Mouse (Mus musculus) gastrocnemius, postnatal 25 days (tissue): Measurements from ENCODE around the gene Snrpd2. TPM values are rescaled to one million over a fixed set of nuclear protein-coding genes. Genes with fewer than 3 reads are reported as not detected.

ENCODE experiments used
- DNase-seq: peaks from one replicate; pipeline ENCODE4 v3.0.0; 2022
- long read RNA-seq, 2 experiments: library from polyadenylated mRNA; stranded (forward); transcript quantifications; one replicate each; pipeline ENCODE4 v2.0.0; 2021
- total RNA-seq, 2 experiments: library from RNA; stranded (reverse); gene quantifications; 1 replicate in 1 of 2; 2 replicates in 1 of 2; pipeline ENCODE4 v1.2.3; 2021

Snrpd2 gene
- 10 to 100 TPM; 48.2 to 50.0 TPM for total RNA-seq
- long read RNA-seq, experiment 1, transcript Snrpd2-201 (3 exons, 1,420 nt), result major isoform, 177 of 178 reads
- long read RNA-seq, experiment 1, partial matches to known transcripts, result 1 of 178 reads
- long read RNA-seq, experiment 1, other reads (novel, unspliced or antisense), result 0 of 178 reads
- long read RNA-seq, experiment 2, transcript Snrpd2-201 (3 exons, 1,420 nt), result major isoform, 137 of 138 reads
- long read RNA-seq, experiment 2, partial matches to known transcripts, result 1 of 138 reads
- long read RNA-seq, experiment 2, other reads (novel, unspliced or antisense), result 0 of 138 reads

DNA sequence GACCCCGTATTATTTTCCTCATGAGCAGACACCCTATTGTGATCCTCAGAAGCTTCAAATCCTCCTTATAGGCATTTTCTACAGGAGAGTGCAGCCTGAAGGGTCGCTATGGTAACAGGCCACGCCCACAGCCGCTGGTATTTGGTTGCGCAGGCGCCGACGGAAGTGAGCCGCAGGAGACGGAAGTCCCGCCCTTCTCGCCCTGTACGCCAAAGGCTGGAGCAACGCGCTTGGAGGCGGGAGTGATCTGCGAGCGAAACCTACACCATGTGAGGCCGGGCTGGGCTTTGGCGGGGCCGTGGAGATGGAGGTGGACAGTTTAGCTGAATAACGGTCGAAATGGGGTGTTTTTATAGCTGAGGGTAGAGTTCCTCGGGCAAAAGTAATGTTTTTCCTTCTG lies at the start of gene Snrpd2:
Gene Snrpd2 (plus strand): TSS at position 97 of the 400 bp plus-strand sequence.
- DNase-seq, result peak; percentile 93

DNA sequence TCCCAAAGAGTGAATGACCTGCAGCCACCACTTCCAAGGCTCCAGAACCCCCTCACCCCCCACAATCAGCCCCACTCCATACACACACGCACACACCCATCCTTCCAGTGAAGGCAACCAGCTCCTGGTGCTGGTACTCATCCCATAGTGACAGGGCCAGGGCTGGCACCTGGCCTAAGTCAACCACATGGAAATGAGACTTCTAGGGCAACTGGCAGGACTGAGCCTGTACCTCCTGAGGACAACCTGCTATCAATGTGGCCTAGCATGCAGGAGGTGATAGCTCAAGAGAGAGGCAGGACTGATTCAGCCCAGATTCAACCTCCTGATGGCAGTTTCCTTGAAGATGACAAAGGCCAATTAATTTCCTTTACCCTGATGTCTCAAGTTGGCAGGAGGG lies 49.2 kb upstream of the Snrpd2 start:
- DNase-seq, result peak; percentile 4

DNA sequence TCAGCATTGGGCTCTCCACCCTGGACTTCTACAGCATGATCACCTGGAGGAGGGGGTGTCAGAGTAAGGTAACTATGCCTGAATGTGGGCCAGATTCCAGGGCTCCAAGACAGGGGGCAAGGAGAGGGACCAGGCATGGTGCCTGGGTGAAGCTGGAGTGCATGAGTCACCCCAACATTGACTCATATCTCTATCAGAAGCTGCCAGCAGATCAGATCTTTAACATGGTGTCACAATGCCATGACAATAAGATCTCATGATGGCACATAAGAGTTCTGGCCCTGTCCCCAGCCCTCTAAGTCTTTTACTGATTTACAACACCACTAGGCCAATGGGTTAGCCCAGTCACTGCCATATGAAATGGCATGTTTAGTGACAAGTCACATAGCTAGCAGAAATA lies 45.8 kb upstream of the Snrpd2 start:
- DNase-seq, result no peak

DNA sequence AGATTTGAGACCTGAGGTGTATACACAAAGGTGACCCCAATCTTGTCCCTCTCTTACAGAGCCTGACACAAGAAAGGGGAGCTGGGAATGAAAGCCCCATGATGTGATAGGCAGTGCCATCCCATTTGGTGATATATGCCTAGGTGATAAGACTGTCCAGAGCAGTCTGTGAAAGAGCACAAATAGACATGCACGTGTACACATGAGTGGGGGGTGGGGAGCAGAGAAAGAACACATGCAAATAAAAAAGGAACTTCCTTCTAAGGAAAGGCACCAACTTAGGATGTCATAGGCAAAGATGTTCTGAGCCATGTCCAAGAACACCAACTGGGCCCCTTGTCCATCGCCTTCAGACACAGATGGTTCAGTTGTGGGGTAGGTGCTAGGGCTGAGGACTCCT lies 45.0 kb upstream of the Snrpd2 start:
- no peak for DNase-seq

DNA sequence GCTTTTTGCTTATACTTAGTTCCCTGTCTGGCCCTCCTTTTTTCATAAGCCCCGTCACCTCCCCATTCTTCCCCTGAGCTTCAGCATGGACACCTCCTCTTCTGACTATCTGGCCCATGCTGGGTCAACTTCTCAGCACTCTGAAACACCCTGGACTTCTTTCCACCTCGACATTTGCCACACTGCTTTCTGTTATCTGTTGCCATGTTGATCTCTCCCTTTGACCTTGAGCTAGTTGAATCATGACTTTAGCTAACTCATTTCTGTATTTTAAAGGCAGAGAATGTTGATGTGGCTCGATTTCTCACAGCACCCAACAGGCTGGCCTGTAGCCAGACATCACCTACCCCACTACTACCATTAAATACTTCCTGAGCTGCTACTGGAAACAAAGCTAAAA lies 42.1 kb upstream of the Snrpd2 start:
- DNase-seq, result no peak

DNA sequence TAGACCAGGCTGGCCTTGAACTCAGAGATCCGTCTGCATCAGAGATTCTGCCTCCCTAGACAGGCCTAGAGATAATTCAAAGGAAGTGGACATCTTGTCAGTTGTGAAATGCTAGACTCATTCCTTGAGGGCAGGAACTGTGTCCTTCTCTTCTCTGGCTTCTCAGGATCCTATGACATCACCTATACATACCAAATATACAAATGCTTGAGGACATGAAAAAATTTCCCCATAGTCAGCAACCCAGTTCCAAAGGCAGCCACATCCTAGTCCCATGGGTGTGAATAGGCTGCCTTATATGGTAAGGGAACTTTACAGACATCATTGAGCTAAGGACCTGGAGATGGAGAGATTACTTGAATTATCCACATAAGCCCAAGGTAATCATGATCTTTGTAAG lies 40.0 kb upstream of the Snrpd2 start:
- no peak for DNase-seq

DNA sequence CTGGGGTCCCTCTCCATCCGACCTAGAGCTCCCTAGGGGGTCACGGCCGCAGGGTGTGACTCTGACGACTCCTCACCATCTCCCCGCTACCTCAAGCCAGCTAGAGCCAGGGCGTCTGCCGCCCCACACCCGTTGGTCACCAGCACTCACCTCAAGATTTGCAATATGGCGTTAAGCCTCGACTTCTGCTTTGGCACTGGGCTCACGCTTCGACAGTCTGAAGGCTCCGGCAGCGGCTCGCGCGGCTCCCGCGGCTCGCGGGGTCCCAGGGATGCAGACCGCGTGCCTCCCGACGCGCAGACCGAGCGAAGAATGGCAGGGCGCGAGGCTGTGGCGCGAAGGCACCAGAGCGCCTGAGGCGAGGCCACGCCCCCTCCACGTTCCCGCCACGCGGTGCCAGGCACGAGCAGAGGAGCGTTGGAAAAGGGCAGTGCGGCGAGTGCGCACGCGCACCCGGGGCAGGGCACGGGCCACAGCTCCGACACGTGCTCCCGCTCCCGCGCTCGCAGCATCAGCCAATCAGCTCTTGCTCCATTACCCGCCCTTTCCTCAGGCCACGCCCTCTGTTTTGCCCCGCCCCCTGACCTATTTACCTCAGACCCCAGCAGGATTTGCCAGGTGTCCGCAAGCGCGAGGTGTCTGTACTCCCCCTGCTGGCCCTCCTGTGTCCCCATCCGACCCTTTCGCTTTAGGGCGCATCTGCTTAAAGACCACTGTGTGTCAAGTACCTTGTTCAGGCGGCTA lies 31.3 kb upstream of the Snrpd2 start, which contains the start of gene Gm4969:
Gene Gm4969 (minus strand): TSS at position 341 of the 744 bp plus-strand sequence.
- DNase-seq, result peak; percentile 56

DNA sequence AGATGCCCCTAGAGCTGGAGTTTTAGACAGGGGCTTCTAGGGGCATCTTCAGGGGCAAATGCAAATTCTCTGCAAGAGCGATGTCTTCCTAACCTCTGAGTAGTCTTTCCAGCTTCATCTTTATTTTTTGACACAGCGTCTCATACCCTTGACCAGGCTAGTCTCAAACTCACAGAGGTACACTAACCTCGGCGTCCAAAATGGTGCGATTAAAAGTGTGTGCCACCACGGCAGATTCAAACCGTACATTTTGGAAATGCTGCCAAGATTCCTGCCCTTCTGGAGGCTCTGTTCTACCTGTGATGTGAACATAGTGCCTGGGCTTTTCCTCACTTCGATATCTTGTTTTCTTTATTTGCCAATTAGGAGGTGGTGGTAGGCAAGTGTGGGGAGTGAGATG lies 30.4 kb upstream of the Snrpd2 start:
- DNase-seq, result no peak

DNA sequence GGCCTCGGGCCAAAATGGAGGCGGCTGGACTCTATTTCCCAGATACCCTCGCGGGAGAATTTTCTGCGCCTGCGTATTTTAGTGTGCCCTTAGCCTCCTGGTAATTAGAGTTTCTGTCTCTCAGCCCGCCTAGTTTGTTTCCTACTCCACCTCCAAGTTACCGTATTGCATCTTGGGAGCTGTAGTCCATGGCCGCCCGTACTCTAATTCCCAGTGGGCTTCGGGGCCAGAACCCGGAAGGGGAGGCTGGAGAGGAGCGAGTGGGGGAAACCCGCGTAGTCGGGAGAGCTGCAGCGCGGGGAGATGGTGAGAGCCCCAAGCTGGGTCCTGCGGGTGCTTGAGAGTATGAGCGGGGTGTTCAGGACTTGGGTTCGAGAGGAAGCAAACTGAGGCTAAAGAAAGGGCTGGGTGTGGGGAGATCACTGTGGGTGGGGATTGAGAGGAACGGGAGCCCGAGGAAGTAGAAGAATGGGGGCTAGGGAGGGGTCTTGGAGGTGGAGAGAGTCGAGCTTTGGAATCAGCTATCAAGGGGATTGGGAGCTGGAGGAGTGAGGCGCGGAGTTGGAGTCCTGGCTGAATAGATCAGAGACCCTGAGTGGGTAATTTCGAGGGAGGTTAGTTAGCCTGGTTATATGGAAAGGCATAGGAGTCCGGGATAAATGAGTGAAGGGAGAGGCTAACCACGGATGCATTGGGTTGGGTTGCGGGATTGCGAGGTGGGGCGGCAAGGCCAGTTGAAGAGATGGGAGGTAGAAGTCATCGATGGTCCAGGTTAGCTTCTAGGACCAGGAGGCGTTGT lies 29.7 kb upstream of the Snrpd2 start, which contains the start of gene Fbxo46:
Gene Fbxo46 (plus strand): TSS at position 229 of the 799 bp plus-strand sequence.
- DNase-seq, result peak; percentile 95

DNA sequence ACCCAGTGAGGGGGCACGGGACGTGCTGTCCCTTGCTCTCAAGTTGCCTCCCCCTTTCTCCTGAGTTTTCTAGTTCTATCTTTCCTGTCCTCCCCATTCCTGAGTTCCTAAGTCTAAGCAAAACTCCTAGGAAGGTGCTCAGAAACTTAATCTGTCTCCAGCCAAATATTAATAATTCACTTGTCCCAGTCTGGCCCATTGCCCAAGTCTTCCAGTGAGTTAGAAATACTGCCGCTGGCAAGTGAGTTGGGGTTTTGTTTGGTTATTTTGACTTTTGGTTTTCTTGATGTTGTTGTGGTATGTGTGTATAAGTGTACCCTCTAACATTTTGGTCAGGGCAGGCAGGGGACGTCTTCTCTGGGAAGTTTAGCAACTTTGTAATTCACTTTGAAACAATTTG lies 27.8 kb upstream of the Snrpd2 start:
- DNase-seq, result no peak

DNA sequence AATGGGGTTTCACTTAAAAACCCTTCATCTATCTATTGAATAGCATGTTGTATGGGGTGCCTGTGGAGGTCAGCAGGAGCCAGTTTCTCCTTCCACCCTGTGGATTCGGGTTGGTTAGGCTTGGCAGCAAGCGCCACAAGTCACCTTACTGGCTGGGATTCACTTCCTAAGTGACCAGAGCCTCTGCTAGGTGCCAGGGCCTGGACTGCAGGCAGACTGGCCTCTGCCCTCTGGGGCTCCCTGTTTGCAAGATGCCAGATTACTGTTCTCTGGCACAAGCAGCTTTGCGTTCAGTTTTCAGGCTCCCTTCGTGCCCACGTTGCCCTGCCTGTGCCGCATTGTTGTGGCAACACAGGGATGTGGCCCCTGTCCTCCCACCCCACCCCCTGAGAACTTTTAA lies 24.8 kb upstream of the Snrpd2 start:
- no peak for DNase-seq

DNA sequence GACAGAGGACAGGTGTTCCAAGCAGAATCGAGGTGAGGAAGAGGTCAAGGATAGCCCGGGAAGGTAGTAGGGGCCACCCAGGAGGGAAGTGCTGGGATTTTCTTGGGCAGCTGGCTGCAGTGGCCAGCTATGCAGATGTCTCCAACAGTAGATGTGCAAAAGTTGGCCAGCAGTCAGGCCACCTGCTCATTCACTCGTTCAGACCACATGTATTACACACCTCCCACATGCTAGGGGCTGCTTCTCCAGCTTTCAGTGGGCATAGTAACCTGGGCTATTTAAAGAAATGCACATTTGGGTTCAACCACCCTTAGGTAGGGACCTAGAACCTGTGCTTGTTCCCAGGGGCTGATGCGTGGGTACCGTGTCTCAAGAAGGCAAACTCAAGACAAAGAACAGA lies 21.8 kb upstream of the Snrpd2 start:
- no peak for DNase-seq

DNA sequence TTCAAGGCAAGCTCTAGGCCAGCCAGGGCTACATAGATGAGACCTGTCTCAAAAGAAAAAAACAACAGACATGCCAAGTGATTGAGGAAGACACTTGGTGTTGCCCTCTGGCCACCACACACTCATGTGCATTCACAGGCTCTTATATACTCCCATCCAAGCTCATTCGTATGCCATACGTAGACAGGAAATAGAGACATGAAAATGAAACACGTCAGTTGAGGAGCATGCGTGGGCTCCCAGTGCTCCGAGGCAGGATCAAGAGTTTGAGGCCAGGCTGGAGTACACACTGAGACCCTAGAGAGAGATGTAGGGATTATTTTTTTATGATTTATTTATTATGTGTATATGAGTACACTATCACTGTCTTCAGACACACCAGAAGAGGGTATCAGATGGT lies 20.1 kb upstream of the Snrpd2 start:
- DNase-seq, result no peak

DNA sequence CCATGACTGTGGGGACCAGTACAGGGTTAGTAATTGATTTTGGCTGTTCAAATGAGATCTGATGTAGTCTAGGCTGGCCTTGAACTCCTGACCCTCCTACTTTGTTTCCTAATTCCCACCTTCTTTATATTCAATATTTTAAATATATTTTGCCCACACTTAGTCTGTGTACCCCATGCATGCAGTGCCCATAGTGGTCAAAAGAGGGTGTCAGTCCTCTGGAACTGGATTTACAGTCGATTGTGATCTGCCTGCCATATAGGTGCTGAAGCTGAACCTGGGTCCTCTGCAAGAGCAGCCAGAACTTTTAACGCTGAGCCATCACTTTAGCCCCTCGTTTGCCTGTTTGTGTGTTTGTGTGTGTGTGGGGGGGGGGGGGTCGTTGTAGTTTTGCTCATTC lies 18.9 kb upstream of the Snrpd2 start:
- DNase-seq, result no peak

DNA sequence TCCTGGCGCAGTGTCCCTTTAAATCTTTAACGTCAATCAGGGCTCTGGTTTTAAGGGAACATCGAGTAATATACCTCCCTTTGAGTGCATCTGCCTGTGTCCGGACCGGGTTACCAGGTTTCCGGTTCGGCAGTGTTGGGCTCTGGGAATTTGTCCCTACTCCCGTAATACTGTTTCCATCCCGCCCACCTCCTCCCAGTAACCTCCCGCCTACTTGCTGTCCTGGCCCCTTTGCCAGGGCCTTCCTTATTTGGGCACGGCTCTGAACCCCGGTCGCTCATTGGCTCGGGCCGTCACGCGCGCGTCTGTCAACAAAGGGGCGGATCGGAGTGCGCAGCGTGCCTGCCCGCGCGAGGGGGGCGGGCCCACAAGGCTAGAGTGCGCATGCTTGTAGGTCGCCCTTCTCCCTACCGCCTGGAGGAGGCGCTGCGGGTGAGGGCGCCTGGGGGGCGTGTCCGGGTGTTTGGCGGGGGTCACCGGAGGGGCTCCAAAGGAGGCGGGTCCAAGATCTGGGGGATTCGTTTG lies 18.1 kb upstream of the Snrpd2 start:
- peak; percentile 99 for DNase-seq

DNA sequence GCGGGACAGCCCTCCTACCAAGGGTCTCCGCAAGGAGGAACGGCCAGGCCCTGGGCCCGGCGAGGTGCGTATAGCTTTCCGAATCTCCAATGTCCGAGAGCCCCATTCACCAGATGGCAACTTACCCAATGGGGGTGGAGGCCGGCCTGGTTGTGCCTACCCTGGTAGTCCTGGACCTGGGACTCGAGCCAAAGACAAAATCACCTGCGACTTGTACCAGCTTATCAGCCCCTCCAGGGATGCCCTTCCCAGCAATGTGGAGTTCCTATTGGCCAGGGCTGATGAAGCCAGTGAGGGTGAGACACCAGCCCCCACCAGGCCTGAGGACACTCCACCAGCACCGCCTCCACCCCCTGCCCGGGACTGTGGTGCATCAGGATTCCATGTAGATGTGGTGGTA lies 13.4 kb upstream of the Snrpd2 start:
- no peak for DNase-seq

DNA sequence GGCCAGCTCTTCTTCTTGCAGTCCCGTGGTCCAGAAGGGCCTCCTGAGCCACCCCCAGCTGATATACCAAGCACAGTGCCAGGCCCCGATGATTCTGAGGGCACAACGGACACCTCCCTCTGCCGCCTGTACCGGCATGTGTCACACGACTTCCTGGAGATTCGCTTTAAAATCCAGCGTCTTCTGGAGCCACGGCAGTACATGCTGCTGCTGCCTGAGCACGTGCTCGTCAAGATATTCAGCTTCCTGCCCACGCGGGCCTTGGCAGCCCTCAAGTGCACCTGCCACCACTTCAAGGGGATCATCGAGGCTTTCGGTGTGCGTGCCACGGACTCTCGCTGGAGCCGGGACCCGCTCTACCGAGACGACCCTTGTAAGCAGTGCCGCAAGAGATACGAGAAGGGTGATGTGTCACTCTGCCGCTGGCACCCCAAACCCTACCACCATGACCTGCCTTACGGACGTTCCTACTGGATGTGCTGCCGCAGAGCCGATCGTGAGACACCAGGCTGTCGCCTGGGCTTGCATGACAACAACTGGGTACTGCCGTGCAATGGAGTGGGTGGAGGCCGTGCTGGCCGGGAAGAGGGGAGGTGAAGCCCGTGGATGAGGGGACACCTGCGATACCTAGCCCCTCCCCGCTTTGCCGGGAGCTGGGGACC lies 12.7 kb upstream of the Snrpd2 start:
- no peak for DNase-seq

DNA sequence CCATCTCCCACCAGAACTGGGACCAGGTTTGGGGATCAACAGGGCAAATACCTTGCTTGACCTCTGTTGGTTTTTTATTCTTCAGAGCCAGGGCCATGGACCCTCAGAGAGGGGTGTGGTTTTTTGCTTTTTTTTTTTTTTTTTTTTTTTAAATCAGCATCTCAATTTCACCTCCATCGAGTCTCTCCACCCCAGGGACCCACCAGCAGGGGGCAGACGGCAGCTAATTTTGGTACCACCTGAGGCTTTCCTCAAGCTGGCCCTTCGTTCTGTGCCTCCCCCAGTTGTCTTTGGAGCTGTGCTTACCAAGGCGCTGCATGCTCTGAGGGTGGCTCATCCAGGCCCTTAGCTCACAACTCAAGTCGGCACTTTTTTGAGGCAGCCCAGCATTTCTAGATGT lies 12.1 kb upstream of the Snrpd2 start:
- DNase-seq, result no peak

DNA sequence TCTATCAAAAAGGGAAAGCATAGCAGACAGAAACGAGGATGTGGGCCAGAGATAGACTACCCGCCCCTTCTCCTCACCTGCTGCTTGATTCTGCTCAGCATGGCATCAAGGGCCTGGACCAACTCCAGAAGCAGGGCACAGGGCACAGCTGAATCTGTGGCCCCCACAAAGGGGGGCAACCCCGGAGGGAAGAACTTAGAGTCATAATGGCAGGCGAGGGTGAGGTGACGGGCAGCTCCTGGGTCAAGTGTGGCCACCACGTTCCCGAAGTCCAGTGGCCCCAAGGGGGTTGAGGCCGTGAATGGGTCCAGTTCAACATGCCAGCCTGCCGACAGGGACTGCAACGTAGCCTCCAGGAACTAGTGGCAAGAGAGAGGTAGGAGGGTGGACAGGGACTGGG lies 2.7 kb upstream of the Snrpd2 start:
- no peak for DNase-seq

DNA sequence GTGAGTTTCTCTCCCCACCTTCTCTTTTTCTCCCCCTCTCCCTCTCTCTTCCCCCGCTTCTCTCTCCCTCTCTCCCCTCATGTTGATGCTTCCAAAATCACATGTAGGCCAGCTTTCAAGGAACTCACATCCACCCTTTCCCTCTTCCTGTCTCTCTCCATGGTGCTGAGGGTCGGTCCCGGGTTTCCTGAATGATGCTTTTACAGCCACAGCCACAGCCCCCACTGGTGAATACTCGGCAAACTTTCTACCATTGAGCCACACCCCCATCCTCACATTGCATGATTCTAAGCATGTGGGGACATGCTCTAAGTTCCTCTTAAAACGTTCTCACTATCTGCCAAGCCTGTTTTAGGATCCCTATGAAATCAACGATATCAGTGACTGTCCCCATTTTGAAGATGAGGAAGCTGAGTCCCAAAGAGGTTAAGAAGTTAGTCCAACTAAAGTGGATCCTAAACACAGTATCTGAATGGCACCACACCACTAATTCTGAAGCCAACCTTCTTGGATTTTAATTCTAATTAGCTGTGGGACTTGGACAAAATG lies 2.0 kb upstream of the Snrpd2 start:
- no peak for DNase-seq

DNA sequence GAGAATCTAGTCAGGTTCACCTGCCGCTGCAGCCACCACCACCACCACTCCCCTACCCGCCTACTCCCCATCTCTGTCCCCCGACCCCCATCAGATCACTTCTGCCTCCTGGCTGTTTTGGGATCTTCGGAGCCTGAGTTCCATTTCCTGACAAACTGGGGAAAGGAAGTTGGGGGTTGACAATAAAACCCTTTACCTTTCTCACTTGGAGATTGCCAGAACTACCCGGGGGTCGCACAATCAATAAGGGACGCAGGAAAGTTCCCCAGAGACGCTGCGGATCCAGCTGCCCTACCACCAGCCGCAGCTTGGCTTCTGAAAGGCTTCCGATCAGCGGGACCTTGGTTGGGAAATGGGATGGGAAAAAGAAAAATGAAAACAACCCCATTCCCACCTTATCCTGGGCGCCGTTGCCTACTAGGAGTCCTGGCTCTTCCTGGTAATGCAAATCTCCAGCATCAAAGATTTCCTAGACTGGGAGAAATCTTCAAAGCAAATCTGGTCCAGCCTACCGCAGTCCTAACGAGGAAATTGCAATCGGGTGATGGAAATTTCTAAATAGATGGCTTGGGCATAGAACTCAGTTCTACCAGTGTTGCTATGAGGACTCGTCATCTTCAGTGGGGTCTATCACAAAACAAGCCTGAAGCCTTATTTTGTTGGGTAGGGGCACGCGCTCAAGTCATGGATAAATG lies 1.2 kb upstream of the Snrpd2 start:
- DNase-seq, result no peak
